Mouse (Mus musculus): ENCODE measurements around the gene Cdc34b. TPM values are rescaled to one million over a fixed set of nuclear protein-coding genes. Genes with fewer than 3 reads are reported as not detected.
A peak's percentile ranks its signal among the peaks of the same experiment; 100 is the strongest.

The Cdc34b gene
- total and polyA plus RNA-seq, 3 experiments, result 0.19 to 0.29 TPM; not detected in 1

GRCm38 (mm10) chr11:94773851-94774250, 32.3 kb downstream of the Cdc34b start:
- Histone ChIP-seq H3K4me3 (ENCODE audit: control insufficient read depth in 1 of 2, insufficient read depth in 1 of 2, low read depth in 2 of 2, low read length in 2 of 2) (no peak overlapping the region), H3K27ac (ENCODE audit: control insufficient read depth, low read depth, low read length) (no peak overlapping the region), H3K4me1 (ENCODE audit: control insufficient read depth in 1 of 2, insufficient read depth in 2 of 2, low read length in 2 of 2) (no peaks in the 10 kb centered on the region), H3K9ac (ENCODE audit: control insufficient read depth, low read depth, low read length, poor library complexity, severe bottlenecking) (no peak overlapping the region), H3K79me2 (ENCODE audit: control insufficient read depth, insufficient read depth, low read length, poor library complexity) (no peaks in the 10 kb centered on the region), H3K27me3 (ENCODE audit: control insufficient read depth in 1 of 2, insufficient read depth in 2 of 2, low read length in 2 of 2) (peaks cover 0 to under 1% of the 10 kb centered on the region in 2 experiments; a peak in 1 of 4 replicates), H3K36me3 (ENCODE audit: control insufficient read depth in 1 of 2, insufficient read depth in 2 of 2, low read length in 2 of 2) (no peaks in the 10 kb centered on the region), H3K9me3 (replicated peaks; ENCODE audit: insufficient read depth, low read length) (no peaks in the 10 kb centered on the region)
- peak; percentile 59 for DNase-seq (ENCODE audit: low read depth, low spot score)
- TF ChIP-seq SMC3 (IDR thresholded peaks at IDR 0.05; ENCODE audit: low read depth, low read length) (0 out of 2 replicates have a peak, but pooled peaks have one; percentile 13), MYC (IDR thresholded peaks at IDR 0.05; ENCODE audit: low read depth, low read length) (no peak), RAD21 (IDR thresholded peaks at IDR 0.05; ENCODE audit: low read depth, low read length) (peak; percentile 1; the same call in 1 of the 2 replicates), CTCF (IDR thresholded peaks at IDR 0.05 in 2 of 3, conservative IDR thresholded peaks at IDR 0.05 in 1 of 3; ENCODE audit: control insufficient read depth in 1 of 3, insufficient read depth in 1 of 3, low read depth in 2 of 3, low read length in 3 of 3, poor library complexity in 1 of 3, severe bottlenecking in 1 of 3) (peak; percentile 57 to 78 (median 73))

DNA sequence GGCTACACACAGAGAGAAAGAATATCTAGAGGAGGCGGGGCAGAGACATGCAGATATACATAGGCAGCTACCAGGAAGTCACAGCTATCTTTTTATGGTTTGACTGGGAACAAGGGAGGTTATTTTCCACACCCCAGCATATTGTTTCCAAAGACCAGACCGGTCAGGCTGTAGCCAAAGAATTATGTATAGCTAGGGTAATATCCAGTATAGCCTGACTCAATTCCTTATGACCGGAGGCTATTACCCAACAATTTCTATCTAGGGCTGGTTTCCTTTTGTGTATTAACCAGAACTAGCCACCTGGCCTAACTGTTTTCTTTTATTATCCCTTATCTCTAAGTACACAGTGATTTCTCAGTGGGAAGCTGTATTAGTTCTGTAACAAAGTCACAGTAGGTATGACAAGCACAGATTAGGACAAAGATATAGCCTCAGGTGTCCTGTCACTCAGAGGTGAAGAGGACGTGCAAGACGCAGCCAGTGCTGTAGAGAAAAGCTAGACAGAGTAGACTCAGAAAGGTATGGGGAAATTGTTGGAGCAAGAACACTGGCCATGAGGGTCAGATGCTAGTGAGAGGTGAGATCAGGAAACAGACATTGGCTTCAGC, 33.4 kb downstream of the Cdc34b start:
- Histone ChIP-seq H3K4me3 (ENCODE audit: control insufficient read depth in 1 of 2, insufficient read depth in 1 of 2, low read depth in 2 of 2, low read length in 2 of 2) (no peak overlapping the region), H3K27ac (ENCODE audit: control insufficient read depth, low read depth, low read length) (no peak overlapping the region), H3K79me2 (ENCODE audit: control insufficient read depth, insufficient read depth, low read length, poor library complexity) (no peaks in the 10 kb centered on the region), H3K36me3 (ENCODE audit: control insufficient read depth in 1 of 2, insufficient read depth in 2 of 2, low read length in 2 of 2) (no peaks in the 10 kb centered on the region), H3K9ac (ENCODE audit: control insufficient read depth, low read depth, low read length, poor library complexity, severe bottlenecking) (no peak overlapping the region), H3K9me3 (replicated peaks; ENCODE audit: insufficient read depth, low read length) (no peaks in the 10 kb centered on the region), H3K27me3 (ENCODE audit: control insufficient read depth in 1 of 2, insufficient read depth in 2 of 2, low read length in 2 of 2) (peaks cover under 1 to 3% of the 10 kb centered on the region in 2 experiments; a peak in 2 of 4 replicates), H3K4me1 (ENCODE audit: control insufficient read depth in 1 of 2, insufficient read depth in 2 of 2, low read length in 2 of 2) (no peaks in the 10 kb centered on the region)
- DNase-seq (ENCODE audit: low read depth, low spot score), result no peak
- TF ChIP-seq ZNF384 (IDR thresholded peaks at IDR 0.05; ENCODE audit: low read depth, low read length), result no peak
- TF ChIP-seq MYC (IDR thresholded peaks at IDR 0.05; ENCODE audit: low read depth, low read length), result no peak

DNA sequence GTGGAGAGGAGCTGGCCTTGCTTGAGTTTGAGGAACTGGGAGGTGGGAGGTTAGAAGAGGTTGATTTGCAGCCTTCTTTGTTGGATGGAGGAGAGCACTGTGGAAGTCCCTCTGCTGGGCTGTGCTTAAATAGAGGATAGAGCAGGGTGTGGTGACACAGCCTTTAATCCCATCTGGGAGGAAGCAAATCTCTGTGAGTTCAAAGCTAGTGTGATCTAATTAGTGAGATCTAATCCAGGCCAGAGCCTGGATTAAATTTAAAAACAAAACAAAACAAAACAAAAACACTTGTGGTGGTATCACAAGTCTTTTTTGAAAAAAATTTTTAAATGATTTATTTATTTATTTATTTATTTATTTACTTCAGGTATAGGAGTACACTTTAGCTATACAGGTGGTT, 41.0 kb downstream of the Cdc34b start, which contains the start of gene Tmem92:
Gene Tmem92, minus strand, starts transcription at position 101 of the 400 bp plus-strand sequence.
- H3K9me3 ChIP-seq (replicated peaks; ENCODE audit: insufficient read depth, low read length), result no peaks in the 10 kb centered on the region
- TF ChIP-seq GABPA (IDR thresholded peaks at IDR 0.05; ENCODE audit: low read depth, low read length), result no peak
- TF ChIP-seq JUND (IDR thresholded peaks at IDR 0.05; ENCODE audit: low read depth, low read length), result no peak
- TF ChIP-seq ZMIZ1 (IDR thresholded peaks at IDR 0.05; ENCODE audit: low read depth, low read length), result no peak
- TF ChIP-seq GATA1 (IDR thresholded peaks at IDR 0.05; ENCODE audit: low read depth, low read length), result no peak
- TF ChIP-seq ZNF384 (IDR thresholded peaks at IDR 0.05; ENCODE audit: low read depth, low read length), result no peak
- TF ChIP-seq ZC3H11A (IDR thresholded peaks at IDR 0.05; ENCODE audit: low read depth, low read length), result no peak
- TF ChIP-seq POLR2AphosphoS5 (IDR thresholded peaks at IDR 0.05; ENCODE audit: borderline replicate concordance, low read depth, low read length), result no peak
- TF ChIP-seq SIN3A (IDR thresholded peaks at IDR 0.05; ENCODE audit: low read length), result no peak
- TF ChIP-seq UBTF (IDR thresholded peaks at IDR 0.05; ENCODE audit: borderline replicate concordance, insufficient read depth, low read depth, low read length), result no peak
- TF ChIP-seq ETS1 (IDR thresholded peaks at IDR 0.05; ENCODE audit: low read depth, low read length), result no peak
- no peak for TF ChIP-seq MAFK (IDR thresholded peaks at IDR 0.05; ENCODE audit: borderline replicate concordance, low read depth, low read length)
- no peak for TF ChIP-seq USF2 (IDR thresholded peaks at IDR 0.05; ENCODE audit: borderline replicate concordance in 1 of 2, insufficient read depth in 1 of 2, low read depth in 1 of 2, low read length in 2 of 2)
- no peak for TF ChIP-seq BHLHE40 (IDR thresholded peaks at IDR 0.05; ENCODE audit: borderline replicate concordance, low read depth, low read length)
- TF ChIP-seq NELFE (IDR thresholded peaks at IDR 0.05; ENCODE audit: low read depth, low read length), result no peak
- TF ChIP-seq RAD21 (IDR thresholded peaks at IDR 0.05; ENCODE audit: low read depth, low read length), result no peak
- H3K27ac ChIP-seq (ENCODE audit: control insufficient read depth, low read depth, low read length), result no peak within 1 kb of the TSS
- H3K4me3 ChIP-seq (ENCODE audit: control insufficient read depth in 1 of 2, insufficient read depth in 1 of 2, low read depth in 2 of 2, low read length in 2 of 2), result no peak within 1 kb of the TSS
- H3K9ac ChIP-seq (ENCODE audit: control insufficient read depth, low read depth, low read length, poor library complexity, severe bottlenecking), result no peak within 1 kb of the TSS
- H3K36me3 ChIP-seq (ENCODE audit: control insufficient read depth in 1 of 2, insufficient read depth in 2 of 2, low read length in 2 of 2), result no peaks in the 10 kb centered on the region
- no peaks in the 10 kb centered on the region for H3K4me1 ChIP-seq (ENCODE audit: control insufficient read depth in 1 of 2, insufficient read depth in 2 of 2, low read length in 2 of 2)
- no peak for DNase-seq (ENCODE audit: low read depth, low spot score)
- H3K27me3 ChIP-seq (ENCODE audit: control insufficient read depth in 1 of 2, insufficient read depth in 2 of 2, low read length in 2 of 2), result peaks cover 2 to 3% of the 10 kb centered on the region in 2 experiments; a peak in 3 of 4 replicates
- no peaks in the 10 kb centered on the region for H3K79me2 ChIP-seq (ENCODE audit: control insufficient read depth, insufficient read depth, low read length, poor library complexity)

Data from MEL (cell line).